Mouse (Mus musculus) urinary bladder, adult 2 months (tissue): Measurements from ENCODE around the gene Nin. TPM values are rescaled to one million over a fixed set of nuclear protein-coding genes. Genes with fewer than 3 reads are reported as not detected.

Experiments used
- DNase-seq: peaks from one replicate; pipeline ENCODE4 v3.0.0; 2022; ENCODE audit warnings: low spot score
- polyA plus RNA-seq: library from polyadenylated mRNA; depleted of rRNA; stranded (reverse); fragments of >200 nt; gene quantifications from 2 replicates; pipeline ENCODE4 v1.2.3, GENCODE M21; 2012

The Nin gene
- polyA plus RNA-seq, 1 experiment: 9.5 TPM

DNA sequence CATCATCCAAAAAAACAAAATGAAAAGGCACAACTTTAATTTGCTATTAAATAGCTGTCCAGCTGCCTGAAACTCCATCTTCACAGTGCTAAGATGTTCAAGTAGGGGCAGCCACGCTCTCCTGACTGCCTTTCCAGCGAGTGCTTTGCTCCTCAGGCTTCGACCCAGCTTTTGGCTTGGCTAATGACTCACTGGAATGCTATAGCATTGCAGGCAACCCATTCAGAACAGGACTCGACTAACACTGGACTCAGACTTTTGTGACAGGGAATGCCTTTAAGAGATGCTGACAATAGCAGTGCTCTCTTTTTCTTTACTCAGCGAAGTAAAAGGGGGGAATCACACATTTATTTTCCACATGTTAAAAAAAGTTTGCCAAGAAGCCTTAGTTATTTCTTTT, 101.8 kb downstream of the Nin start:
- no peak for DNase-seq

GRCm38 (mm10) chr12:70010356-70010755, 103.2 kb downstream of the Nin start:
- no peak for DNase-seq

DNA sequence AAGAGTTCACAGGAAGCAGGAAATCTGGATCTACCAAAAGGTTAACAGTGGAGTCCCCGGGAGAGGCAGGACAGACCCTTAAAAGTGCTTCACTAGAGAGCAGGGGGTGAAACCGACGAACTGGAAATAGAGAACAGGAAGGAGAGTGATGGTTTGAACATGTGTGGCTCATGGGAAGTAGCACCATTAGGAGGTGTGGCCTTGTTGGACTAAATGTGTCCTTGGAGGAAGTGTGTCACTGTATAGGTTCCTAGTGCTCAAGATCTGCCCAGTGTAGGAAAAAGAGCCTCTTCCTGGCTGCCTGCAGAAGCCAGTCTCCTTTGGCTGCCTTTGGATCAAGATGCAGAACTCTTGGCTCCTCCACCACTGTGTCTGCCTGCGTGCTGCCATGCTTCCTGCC, 108.4 kb downstream of the Nin start:
- DNase-seq: no peak

- no peak for DNase-seq
Observed at GRCm38 (mm10) chr12:69998186-69998983, 115.1 kb downstream of the Nin start.

GRCm38 (mm10) chr12:69995382-69995781, 118.1 kb downstream of the Nin start:
- DNase-seq: no peak

DNA sequence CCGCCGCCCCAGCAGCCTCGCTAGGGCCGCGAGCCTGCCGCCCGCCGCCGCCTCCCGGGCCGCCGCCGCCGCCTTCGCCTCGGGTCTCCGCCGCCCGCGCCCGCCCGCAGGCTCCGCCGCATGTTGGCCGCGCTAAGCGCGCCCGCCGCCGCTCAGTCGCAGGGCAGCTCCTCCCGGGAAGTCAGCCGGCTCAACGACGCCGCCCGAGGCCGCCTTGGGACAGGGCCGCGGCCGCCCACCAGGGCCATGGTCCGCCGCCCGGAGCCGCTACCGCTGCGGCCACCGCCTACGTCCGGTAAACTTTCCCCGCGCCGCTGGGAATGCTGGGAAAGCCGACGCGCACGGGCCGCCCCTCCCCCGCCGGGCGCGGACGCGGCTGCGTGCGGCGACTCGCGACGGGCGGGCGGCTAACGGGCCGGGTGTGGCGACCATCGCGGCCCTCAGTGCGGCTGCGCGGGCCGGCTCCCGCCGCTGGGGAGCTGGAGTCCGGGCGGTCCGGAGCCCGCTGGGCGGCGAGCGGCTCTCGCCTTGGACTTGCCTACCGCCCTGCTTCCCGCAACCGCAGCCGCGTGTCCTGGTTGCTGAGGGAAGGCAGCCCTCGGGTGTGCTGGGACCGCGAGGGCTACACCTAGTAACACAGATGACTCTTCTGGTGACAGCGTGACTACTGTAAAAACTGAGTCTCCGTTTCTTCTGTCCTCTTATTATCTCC, 126.6 kb downstream of the Nin start, which contains the start of gene Sav1:
TSS of gene Sav1 (minus strand) at position 217 of the 712 bp plus-strand sequence.
- peak; percentile 89 for DNase-seq

DNA sequence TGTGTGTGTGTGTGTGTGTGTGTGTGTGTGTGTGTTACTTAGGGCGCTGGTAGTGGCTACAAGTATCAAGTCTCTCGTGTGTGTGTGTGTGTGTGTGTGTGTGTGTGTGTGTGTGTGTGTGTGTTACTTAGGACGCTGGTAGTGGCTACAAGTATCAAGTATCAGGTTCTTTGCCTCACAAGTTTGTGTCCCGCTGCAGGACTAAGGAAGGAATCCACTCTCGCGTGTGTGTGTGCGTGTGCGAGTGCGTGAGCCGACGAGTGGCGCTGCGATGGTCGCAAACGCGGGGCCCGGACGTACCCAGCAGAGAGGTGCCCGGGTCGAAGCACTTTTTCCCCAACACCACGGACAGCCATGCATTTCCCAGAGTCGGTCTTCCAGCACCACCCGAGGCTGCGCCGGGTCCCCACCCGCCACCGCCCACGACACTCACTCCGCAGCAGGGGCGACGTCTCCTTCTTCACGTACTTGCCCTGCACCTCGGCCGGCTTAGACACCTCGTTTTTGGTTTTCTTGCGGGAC, 127.2 kb downstream of the Nin start:
- no peak for DNase-seq

DNA sequence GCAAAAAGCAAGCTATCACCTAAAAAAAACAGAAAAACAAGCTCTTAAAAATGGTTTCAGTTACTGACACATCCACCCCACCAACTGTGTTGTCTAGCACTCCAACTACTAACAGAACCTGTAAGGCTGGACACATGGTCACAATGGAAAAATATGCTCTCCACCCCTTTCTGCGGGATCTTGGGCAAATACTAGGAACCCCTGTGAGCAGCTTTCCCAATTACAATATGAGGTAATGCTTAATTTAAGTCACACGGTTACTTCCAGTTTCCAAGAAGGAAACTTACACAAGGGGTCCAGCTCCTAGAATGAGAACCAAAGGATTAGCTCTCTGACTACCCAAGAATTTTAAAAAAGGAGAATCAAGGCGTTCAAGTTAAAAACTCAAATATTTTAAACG, 128.0 kb downstream of the Nin start:
- no peak for DNase-seq

DNA sequence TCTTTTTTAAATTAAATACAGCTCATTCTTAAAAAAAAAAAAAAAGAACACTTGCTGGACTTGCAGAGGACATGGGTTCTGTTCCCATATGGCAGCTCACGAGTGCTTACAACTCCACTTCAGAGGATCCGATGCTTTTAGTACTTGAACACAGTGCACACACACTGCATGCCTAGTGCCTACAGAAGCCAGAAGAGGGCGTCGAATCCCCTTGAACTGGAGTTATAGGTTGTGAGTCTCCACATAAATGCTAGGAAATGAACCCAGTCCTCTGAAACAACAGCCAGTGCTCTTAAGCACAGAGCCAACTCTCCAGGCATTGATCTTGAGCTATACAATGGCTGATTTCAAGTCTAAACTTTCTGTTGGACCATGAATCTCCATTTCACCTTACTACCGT, 130.6 kb downstream of the Nin start:
- DNase-seq: no peak

- DNase-seq: no peak
Observed at GRCm38 (mm10) chr12:69977376-69977998, 136.0 kb downstream of the Nin start.

DNA sequence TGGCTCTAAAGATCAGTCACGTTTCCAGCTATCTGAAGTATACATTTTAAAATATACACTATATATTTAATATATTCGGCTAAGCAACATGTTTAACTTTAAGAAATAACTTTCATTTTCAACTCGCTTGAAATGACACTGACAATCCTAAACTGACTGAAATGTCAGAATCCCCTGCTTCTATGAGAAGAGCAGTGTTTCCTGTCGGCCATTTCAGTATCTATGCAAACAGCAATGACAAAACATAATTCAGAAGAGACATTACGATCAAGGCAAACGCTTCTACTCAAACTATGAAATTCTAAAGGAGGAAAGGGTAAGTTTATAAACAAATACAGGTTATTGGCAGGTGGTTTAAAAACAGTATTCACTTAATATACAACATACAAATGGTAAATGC, 136.8 kb downstream of the Nin start:
- no peak for DNase-seq

GRCm38 (mm10) chr12:69973666-69974065, 139.9 kb downstream of the Nin start:
- no peak for DNase-seq

- DNase-seq: no peak
Observed at GRCm38 (mm10) chr12:69968154-69968553, 145.4 kb downstream of the Nin start.

DNA sequence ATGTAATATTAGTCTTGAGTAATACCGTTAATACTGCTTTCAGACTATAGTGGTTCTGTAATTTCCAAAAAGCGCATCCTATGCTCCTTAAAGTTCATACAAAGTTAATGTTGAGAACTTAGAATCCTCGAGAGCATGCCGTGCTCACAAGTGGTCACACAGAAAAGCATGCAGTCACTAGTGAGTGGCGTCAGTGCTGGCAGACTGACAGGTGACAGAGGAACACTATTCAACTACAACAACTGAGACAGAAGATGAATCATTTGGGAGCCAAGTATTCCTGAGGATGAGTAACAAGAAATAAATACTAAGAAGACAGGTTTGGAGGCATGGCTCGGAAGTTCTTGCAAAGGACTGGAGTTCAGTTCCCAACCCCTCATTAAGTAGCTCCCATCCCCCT, 146.4 kb downstream of the Nin start:
- no peak for DNase-seq

- no peak for DNase-seq
Observed at GRCm38 (mm10) chr12:69966071-69966470, 147.4 kb downstream of the Nin start.

- no peak for DNase-seq
Observed at GRCm38 (mm10) chr12:69965644-69966043, 147.9 kb downstream of the Nin start.

GRCm38 (mm10) chr12:69963141-69963540, 150.4 kb downstream of the Nin start:
- DNase-seq: no peak

DNA sequence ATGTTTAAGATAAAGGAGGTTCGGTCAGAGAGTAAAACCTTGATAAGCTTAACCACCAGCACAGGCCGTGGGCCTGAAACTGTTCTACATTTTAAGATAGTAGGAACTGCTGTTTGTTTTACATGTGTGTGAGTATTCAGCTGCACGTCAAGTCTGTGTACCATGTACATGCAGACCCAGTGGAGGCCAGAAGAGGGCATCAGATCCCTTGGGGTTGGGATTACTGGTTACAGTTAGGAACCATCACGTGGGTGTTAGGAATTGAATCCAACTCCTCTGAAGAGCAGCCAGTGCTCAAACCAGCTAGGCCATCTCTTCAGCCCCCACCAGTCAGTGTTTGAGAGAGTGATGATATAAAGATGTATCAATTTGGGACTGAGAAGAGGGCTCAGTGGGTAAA, 151.0 kb downstream of the Nin start:
- DNase-seq: peak; percentile 34
